Mouse (Mus musculus) forebrain, postnatal 0 days (tissue): ENCODE measurements around the gene Ryr3. TPM values are rescaled to one million over a fixed set of nuclear protein-coding genes. Genes with fewer than 3 reads are reported as not detected.

Experiments
- ATAC-seq: fragments of 200-750 bp; cut with Nextera tagmentation; 2 replicates; pipeline ENCODE4 v1.8.0; 2017; ENCODE audit warnings: mild to moderate bottlenecking, moderate library complexity
- DNase-seq: peaks from one replicate; pipeline ENCODE4 v3.0.0-alpha.2; 2015
- H3K27ac ChIP-seq: fragments of 300-500 bp; sonication (generic); 2 replicates; pipeline ENCODE4 v1.5.1; 2014; ENCODE audit warnings: low read depth, mild to moderate bottlenecking, antibody characterized with exemption, low read length, moderate library complexity, mixed read lengths
- H3K27me3 ChIP-seq: fragments of 300-500 bp; sonication (generic); 2 replicates; pipeline ENCODE4 v1.6.1; 2014; ENCODE audit warnings: mild to moderate bottlenecking, low read length, mixed read lengths; ENCODE audit not compliant: insufficient read depth
- H3K36me3 ChIP-seq: fragments of 300-500 bp; sonication (generic); 2 replicates; pipeline ENCODE4 v1.6.1; 2014; ENCODE audit warnings: mild to moderate bottlenecking, moderate library complexity; ENCODE audit not compliant: insufficient read depth
- H3K4me1 ChIP-seq: fragments of 300-500 bp; sonication (generic); 2 replicates; pipeline ENCODE4 v1.6.1; 2014; ENCODE audit warnings: antibody characterized with exemption; ENCODE audit not compliant: insufficient read depth
- H3K4me2 ChIP-seq: fragments of 300-500 bp; sonication (generic); 2 replicates; pipeline ENCODE4 v1.6.1; 2014; ENCODE audit warnings: low read depth, mild to moderate bottlenecking, moderate library complexity
- H3K4me3 ChIP-seq: fragments of 300-500 bp; sonication (generic); 2 replicates; pipeline ENCODE4 v1.5.1; 2014; ENCODE audit warnings: low read depth, low read length, mixed read lengths
- H3K9ac ChIP-seq: fragments of 300-500 bp; sonication (generic); 2 replicates; pipeline ENCODE4 v1.6.1; 2014; ENCODE audit warnings: mild to moderate bottlenecking
- H3K9me3 ChIP-seq: fragments of 300-500 bp; sonication (generic); 2 replicates; pipeline ENCODE4 v1.6.1; 2016; ENCODE audit warnings: low read length
- CTCF ChIP-seq: sonication (generic); IDR thresholded peaks from 2 replicates; pipeline ENCODE4 v1.5.1; 2016; ENCODE audit warnings: antibody characterized with exemption, control low read depth, low read depth
- WGBS: fragments of 180-500 bp; shearing (Covaris S2); extraction: QIAGEN DNeasy Blood & Tissue Kit; methylation state at CpG from one replicate; pipeline ENCODE4 v1.1.7; 2014; 5-methylcytosine and 5-hydroxymethylcytosine counted together
- polyA plus RNA-seq: library from polyadenylated mRNA; unstranded; fragments of >200 nt; fragmentation: Nextera tagmentation; extraction: Ambion mirVana; gene quantifications from 2 replicates; pipeline ENCODE4 v1.2.1, GENCODE M21; 2015
- total RNA-seq: library from RNA; depleted of rRNA; stranded (reverse); fragments of >200 nt; gene quantifications from 2 replicates; pipeline ENCODE4 v1.2.3, GENCODE M21; 2014; rRNA removed

Ryr3 gene
- total RNA-seq (14.1 and 16.1 TPM in 2 replicates), polyA plus RNA-seq (1.9 and 4.2 TPM in 2 replicates)

DNA sequence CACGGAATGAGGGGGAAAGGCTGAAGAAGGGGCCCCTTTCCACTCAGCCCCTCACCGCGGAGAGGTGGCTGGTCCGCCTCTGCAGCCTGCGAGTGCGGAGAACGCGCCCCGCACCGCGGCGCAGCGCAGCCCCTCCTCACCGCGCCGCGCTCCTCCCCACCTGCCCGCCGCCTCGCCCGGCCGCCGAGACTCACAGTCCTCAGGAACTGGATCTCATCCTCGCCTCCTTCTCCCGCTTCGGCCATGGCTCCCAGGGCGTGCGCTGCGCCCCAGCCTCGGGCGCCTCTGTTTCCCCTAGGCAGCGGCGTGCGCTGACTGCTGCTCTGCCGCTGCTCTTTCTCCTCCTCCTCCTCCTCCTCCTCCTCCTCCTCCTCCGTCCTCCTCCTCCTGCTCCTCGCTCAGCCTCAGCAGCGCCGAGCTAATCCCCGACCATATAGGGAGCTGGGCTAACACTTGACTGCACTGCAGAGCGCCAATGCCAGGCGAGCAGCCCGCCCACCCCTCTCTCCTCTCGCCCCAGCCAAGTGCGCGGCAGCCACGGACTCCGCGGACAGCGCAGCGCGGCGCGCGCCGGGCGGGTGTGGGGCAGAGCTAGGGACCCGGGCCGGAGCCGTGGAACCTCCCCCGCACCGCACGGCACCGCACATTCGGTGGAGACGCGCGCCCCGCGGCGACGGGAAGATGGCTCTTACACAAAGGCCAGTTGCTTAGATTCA, at the start of gene Ryr3:
Gene Ryr3 (minus strand): TSS at position 351 of the 716 bp plus-strand sequence.
- peak within 1 kb of the TSS; percentile 79 for H3K4me2 ChIP-seq
- no peaks in the 10 kb centered on the region for H3K9me3 ChIP-seq
- peak; percentile 84 for DNase-seq
- peak; percentile 92 for ATAC-seq
- H3K4me1 ChIP-seq: 0 out of 2 replicates have a peak, but pooled peaks cover 6% of the 10 kb centered on the region
- H3K4me3 ChIP-seq: peak within 1 kb of the TSS; percentile 67
- no peaks in the 10 kb centered on the region for H3K36me3 ChIP-seq
- TF ChIP-seq CTCF: peak; percentile 66
- H3K27ac ChIP-seq: peak within 1 kb of the TSS; percentile 81
- H3K27me3 ChIP-seq: no peaks in the 10 kb centered on the region
- under 1% methylated on average over 62 of the region's 72 CpGs for WGBS
- peak within 1 kb of the TSS; percentile 71 for H3K9ac ChIP-seq

- DNase-seq (no peak), ATAC-seq (no peak)
- Histone ChIP-seq H3K27ac (no peak overlapping the region), H3K4me2 (no peak overlapping the region), H3K4me3 (no peak overlapping the region), H3K9ac (no peak overlapping the region), H3K27me3 (no peaks in the 10 kb centered on the region), H3K4me1 (no peaks in the 10 kb centered on the region), H3K36me3 (no peaks in the 10 kb centered on the region), H3K9me3 (no peaks in the 10 kb centered on the region)
- 44% methylated on average over 5 of the region's 5 CpGs for whole genome bisulfite sequencing
- no peak for TF ChIP-seq CTCF
Observed at GRCm38 (mm10) chr2:113238871-113239270, 22.0 kb upstream of the Ryr3 start.

GRCm38 (mm10) chr2:113236993-113237392, 20.1 kb upstream of the Ryr3 start:
- no peaks in the 10 kb centered on the region for H3K9me3 ChIP-seq
- peak; percentile 46 for DNase-seq

GRCm38 (mm10) chr2:113234559-113234958, 17.7 kb upstream of the Ryr3 start:
- Histone ChIP-seq H3K4me3 (no peak overlapping the region), H3K27ac (no peak overlapping the region), H3K9ac (no peak overlapping the region), H3K4me1 (no peaks in the 10 kb centered on the region), H3K9me3 (no peaks in the 10 kb centered on the region), H3K4me2 (no peak overlapping the region), H3K36me3 (no peaks in the 10 kb centered on the region), H3K27me3 (no peaks in the 10 kb centered on the region)
- ATAC-seq: peak; percentile 59; the same call in 1 of the 2 replicates
- DNase-seq: peak; percentile 87
- peak; percentile 79 for TF ChIP-seq CTCF
- WGBS: 19% methylated on average over 3 of the region's 3 CpGs

More at GRCm38 (mm10) chr2:113236993-113237392, 20.1 kb upstream of the Ryr3 start:
- Histone ChIP-seq H3K4me3 (no peak overlapping the region), H3K9ac (no peak overlapping the region), H3K27ac (no peak overlapping the region), H3K36me3 (no peaks in the 10 kb centered on the region), H3K4me1 (no peaks in the 10 kb centered on the region), H3K4me2 (no peak overlapping the region), H3K27me3 (no peaks in the 10 kb centered on the region)
- no peak for TF ChIP-seq CTCF
- WGBS: 44% methylated on average over 1 of the region's 1 CpGs
- peak; percentile 73 for ATAC-seq

- Histone ChIP-seq H3K27me3 (no peaks in the 10 kb centered on the region), H3K4me3 (no peak overlapping the region), H3K4me2 (no peak overlapping the region), H3K9ac (no peak overlapping the region), H3K36me3 (no peaks in the 10 kb centered on the region), H3K27ac (no peak overlapping the region), H3K4me1 (no peaks in the 10 kb centered on the region), H3K9me3 (no peaks in the 10 kb centered on the region)
- 45% methylated on average over 3 of the region's 3 CpGs for WGBS
- no peak for TF ChIP-seq CTCF
- no peak for ATAC-seq
- DNase-seq: no peak
Observed at GRCm38 (mm10) chr2:113233356-113233755, 16.5 kb upstream of the Ryr3 start.

GRCm38 (mm10) chr2:113216105-113216745, 671 bp downstream of the Ryr3 start:
- H3K9ac ChIP-seq: peak overlapping the region; percentile 71
- no peaks in the 10 kb centered on the region for H3K27me3 ChIP-seq
- ATAC-seq (no peak), DNase-seq (no peak)
- WGBS: 5% methylated on average over 23 of the region's 23 CpGs
- TF ChIP-seq CTCF: no peak
- no peaks in the 10 kb centered on the region for H3K36me3 ChIP-seq
- H3K9me3 ChIP-seq: no peaks in the 10 kb centered on the region
- peak overlapping the region; percentile 67 for H3K4me3 ChIP-seq
- 0 out of 2 replicates have a peak, but pooled peaks cover 6% of the 10 kb centered on the region for H3K4me1 ChIP-seq
- peak overlapping the region; percentile 81 for H3K27ac ChIP-seq
- H3K4me2 ChIP-seq: peak overlapping the region; percentile 79

DNA sequence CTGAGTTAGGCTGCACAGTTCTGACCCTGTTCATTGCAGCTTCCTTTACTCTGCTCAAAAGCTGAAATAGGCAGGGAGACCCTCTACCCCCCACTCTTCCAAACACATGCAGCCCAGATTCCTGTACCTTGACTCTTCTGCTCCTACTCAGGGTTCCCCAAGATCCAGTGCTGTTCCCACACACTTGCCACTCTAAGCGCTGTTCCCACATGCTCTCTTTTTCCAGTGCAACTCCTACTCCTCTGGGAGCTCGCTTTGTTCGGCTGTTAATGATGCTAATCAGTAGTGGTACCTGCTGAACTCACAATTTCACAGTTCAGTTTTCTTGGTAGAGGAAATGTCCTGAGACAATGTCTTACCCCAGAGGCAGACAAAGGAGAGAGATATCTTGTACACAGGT, 6.9 kb downstream of the Ryr3 start:
- WGBS: 80% methylated on average over 3 of the region's 3 CpGs
- Histone ChIP-seq H3K27ac (no peak overlapping the region), H3K36me3 (no peaks in the 10 kb centered on the region), H3K4me1 (no peaks in the 10 kb centered on the region), H3K27me3 (no peaks in the 10 kb centered on the region), H3K4me2 (no peak overlapping the region), H3K9me3 (no peaks in the 10 kb centered on the region), H3K4me3 (no peak overlapping the region), H3K9ac (no peak overlapping the region)
- no peak for DNase-seq
- TF ChIP-seq CTCF: no peak
- ATAC-seq: no peak
